Mouse (Mus musculus): Measurements from ENCODE around the gene Plscr1. TPM values are rescaled to one million over a fixed set of nuclear protein-coding genes. Genes with fewer than 3 reads are reported as not detected.

The Plscr1 gene
- polyA plus RNA-seq, 1 experiment from 2014 or later, result 98.8 TPM

DNA sequence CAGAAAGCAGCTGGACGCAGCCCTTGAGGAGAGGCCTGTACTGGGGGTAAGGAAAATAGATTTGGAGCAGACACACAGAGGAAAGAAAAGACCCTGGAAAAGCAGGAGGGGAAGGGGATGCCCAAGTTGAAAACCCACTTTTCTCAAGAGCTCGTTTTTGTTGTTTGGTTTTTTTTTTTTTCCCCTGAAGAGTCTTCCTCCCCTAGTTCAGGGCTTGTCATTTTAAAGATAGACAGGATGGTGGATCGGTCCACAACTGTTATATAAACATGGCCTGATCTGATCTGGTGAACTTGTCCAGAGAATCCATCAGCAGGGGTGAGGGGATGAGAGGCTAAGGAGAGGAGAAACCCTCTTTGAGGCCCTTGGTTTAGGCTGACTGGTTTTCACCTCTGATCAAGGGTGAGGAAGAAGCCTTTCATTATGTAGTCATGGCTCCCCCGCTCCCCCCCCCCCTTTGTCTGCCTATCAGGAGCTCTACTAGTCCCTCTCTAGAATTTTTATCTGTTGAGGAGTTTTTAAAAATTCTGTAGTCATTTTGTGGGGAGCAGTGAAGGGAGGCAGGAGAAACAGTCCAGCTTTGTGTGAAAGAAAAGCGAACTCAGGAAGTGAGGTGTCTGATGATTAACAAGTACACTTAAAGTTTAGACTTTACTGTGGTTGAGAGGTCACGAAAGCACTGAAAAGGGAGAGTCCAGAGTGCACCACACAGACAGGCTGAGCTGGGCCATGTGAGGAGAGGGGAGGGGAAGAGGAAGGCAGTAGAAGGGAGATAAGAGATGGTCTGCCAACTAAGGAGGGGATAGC is 24.6 kb downstream of the Plscr1 start:
- in situ Hi-C loops (cut with MboI; ENCODE audit: low pct_unique_long_range_greater_than_20kb), result no loop called here
- ChIA-PET POLR2A (interaction anchor here (2.5 kb wide), 1 partner anchor 24 kb away, joined by 18 read pairs; the partner anchor contains the start of gene Plscr1), CTCF (interaction anchor here (1.0 to 1.8 kb wide), 3 partner anchors 10 to 23 kb away, joined by 3 to 5 read pairs (median 3); no protein-coding TSS in a partner anchor)
- no peak for DNase-seq (ENCODE audit: low read depth, low spot score)
- TF ChIP-seq CTCF (IDR thresholded peaks at IDR 0.05), result no peak
- no peaks in the 10 kb centered on the region for H3K27me3 ChIP-seq
- peak; percentile 61 for ATAC-seq

DNA sequence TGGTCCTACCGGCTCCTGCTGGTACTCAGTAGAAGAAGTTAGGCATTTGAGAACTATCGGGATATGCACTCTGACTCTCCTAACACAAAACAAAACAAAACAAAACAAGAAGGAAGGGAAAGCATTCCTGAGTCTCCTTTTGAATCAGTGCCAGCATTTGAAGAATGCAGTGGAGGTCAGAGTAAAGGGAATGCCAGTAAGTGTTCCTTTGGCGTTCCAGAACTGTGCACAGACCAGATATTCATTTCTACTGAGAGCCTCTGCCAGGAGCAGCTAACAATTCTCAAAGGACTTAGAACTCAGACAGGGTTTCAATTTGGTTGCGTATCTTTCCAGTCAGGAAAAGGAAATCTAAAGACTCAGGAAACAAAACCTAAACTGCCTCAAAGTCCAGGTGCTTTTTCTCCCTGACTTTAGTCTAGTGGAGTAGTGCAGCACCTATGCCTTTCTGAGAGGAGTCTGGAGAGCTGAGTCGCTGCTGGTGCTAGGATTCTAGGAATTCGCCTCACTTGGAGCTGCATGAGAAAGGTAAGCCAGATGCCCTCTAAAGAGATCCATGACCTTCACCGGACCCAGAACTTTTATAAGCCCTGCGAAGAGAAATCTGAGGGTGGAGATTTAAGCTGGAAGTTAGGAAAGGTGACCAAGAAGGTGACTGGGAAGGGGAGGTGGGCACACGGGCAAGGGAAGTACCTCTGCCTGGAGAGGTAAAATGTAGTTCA is 26.1 kb downstream of the Plscr1 start, which contains the start of gene Plscr2:
Gene Plscr2, plus strand, starts transcription at position 117 of the 722 bp plus-strand sequence.
- ChIA-PET CTCF (interaction anchor here (0.6 to 2.3 kb wide), 6 partner anchors 10 to 268 kb away, joined by 3 to 11 read pairs (median 4); partner anchors contain the start of gene Plscr1), POLR2A (interaction anchor here (0.8 to 2.5 kb wide), 5 partner anchors 11 to 25 kb away, joined by 3 to 18 read pairs (median 4); partner anchors contain the start of gene Plscr1)
- no peak for TF ChIP-seq CTCF (IDR thresholded peaks at IDR 0.05)
- no peak for DNase-seq (ENCODE audit: low read depth, low spot score)
- in situ Hi-C loops (cut with MboI; ENCODE audit: low pct_unique_long_range_greater_than_20kb), result no loop called here
- H3K27me3 ChIP-seq, result no peaks in the 10 kb centered on the region
- peak; percentile 45 for ATAC-seq

DNA sequence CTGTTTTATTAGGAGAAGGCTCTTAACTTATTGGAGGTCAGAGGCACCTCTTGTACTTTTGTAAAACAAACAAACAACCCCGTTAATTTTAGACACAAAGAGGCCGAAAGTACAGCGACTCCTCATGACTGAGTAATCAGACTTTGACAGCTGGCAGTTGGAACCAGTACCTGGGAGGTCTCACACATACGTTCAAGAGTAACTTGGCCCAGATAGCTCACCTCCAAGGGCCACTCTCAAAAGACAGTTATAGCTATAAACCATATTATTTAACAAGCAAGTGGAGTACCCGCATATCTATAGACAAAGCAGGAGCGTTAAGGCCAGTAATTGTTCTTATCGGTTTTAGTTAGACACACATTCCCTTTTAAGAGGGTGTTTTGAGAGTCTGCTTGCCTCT is 26.8 kb downstream of the Plscr1 start:
- no peak for TF ChIP-seq CTCF (IDR thresholded peaks at IDR 0.05)
- POLR2A ChIA-PET, result interaction anchor here (0.8 to 2.5 kb wide), 7 partner anchors 12 to 269 kb away, joined by 3 to 18 read pairs (median 4); partner anchors contain the start of gene Plscr1

DNA sequence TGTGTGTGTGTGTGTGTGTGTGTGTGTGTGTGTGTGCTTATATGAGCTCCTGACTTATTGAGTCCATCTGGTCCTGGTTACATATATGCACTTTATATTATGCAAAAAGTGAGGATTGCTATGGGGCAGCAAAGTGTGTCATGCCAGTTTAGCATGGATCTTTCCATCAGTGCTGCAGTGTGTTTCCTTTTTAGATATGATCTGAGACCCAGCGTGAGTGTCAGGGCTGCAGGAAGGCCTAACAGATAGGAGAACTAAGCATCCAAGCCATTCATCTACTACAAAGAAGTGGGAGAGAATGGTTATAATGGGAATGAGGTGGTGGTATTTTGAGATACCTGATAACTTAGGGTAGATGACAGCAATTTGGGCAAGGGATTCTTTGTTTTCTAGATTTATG is 30.5 kb downstream of the Plscr1 start:
- no peaks in the 10 kb centered on the region for H3K27me3 ChIP-seq
- no peak for TF ChIP-seq CTCF (IDR thresholded peaks at IDR 0.05)
- ATAC-seq, result no peak

More for the DNA sequence above, 26.8 kb downstream of the Plscr1 start:
- DNase-seq (ENCODE audit: low read depth, low spot score), result no peak
- CTCF ChIA-PET, result interaction anchor here (0.6 to 2.3 kb wide), 5 partner anchors 11 to 268 kb away, joined by 3 to 11 read pairs (median 4); partner anchors contain the start of gene Plscr1
- H3K27me3 ChIP-seq, result no peaks in the 10 kb centered on the region
- in situ Hi-C loops (cut with MboI; ENCODE audit: low pct_unique_long_range_greater_than_20kb), result no loop called here
- ATAC-seq, result no peak

GRCm38 (mm10) chr9:92282563-92283171 is 33.1 kb downstream of the Plscr1 start:
- in situ Hi-C loops (cut with MboI; ENCODE audit: low pct_unique_long_range_greater_than_20kb), result loop anchor here (5.0 kb wide), 2 partner anchors 35 to 260 kb away; partner anchors contain the start of genes Plod2 and Plscr1
- no peak for ATAC-seq
- ChIA-PET CTCF (interaction anchor here (1.2 to 1.3 kb wide), 2 partner anchors 9 to 32 kb away, joined by 4 to 5 read pairs; no protein-coding TSS in a partner anchor), POLR2A (interaction anchor here (0.6 kb wide), 1 partner anchor 20 kb away, joined by 3 read pairs; no protein-coding TSS in a partner anchor)
- no peak for DNase-seq (ENCODE audit: low read depth, low spot score)
- no peak for TF ChIP-seq CTCF (IDR thresholded peaks at IDR 0.05)
- H3K27me3 ChIP-seq, result no peaks in the 10 kb centered on the region

More for the DNA sequence above, 30.5 kb downstream of the Plscr1 start:
- CTCF ChIA-PET, result interaction anchor here (1.4 kb wide), 1 partner anchor 31 kb away, joined by 5 read pairs; the partner anchor contains the start of gene Plscr1
- in situ Hi-C loops (cut with MboI; ENCODE audit: low pct_unique_long_range_greater_than_20kb), result loop anchor here (5.0 kb wide), 2 partner anchors 33 to 262 kb away; partner anchors contain the start of genes Plod2 and Plscr1
- POLR2A ChIA-PET, result no interaction called here
- no peak for DNase-seq (ENCODE audit: low read depth, low spot score)

GRCm38 (mm10) chr9:92289675-92290074 is 40.1 kb downstream of the Plscr1 start:
- TF ChIP-seq CTCF (IDR thresholded peaks at IDR 0.05), result no peak
- POLR2A ChIA-PET, result no interaction called here
- no peak for ATAC-seq
- H3K27me3 ChIP-seq, result no peaks in the 10 kb centered on the region
- CTCF ChIA-PET, result interaction anchor here (1.2 kb wide), 1 partner anchor 16 kb away, joined by 3 read pairs; no protein-coding TSS in a partner anchor
- no peak for DNase-seq (ENCODE audit: low read depth, low spot score)
- in situ Hi-C loops (cut with MboI; ENCODE audit: low pct_unique_long_range_greater_than_20kb), result no loop called here

DNA sequence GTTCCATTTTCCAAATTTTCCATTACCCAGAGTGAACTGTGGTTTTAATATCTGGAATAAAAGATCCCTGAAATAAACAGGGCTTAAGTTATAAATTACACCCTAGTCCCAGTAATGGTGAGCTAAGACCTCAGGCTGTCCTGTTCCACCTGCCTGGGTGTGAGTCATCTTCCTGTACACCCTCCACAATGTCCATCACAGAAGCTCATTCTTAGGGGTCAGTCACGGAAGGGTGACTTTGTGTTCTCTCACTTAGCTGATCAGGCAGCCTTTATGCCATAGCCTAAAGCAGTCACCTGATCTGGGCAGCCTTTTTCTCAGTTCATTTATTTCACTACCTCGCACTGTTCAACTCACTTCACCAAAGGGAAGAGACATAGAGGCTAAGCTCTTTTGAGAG is 42.6 kb downstream of the Plscr1 start:
- DNase-seq (ENCODE audit: low read depth, low spot score) (peak; percentile 86), ATAC-seq (peak; percentile 99)
- in situ Hi-C loops (cut with MboI; ENCODE audit: low pct_unique_long_range_greater_than_20kb), result no loop called here
- POLR2A ChIA-PET, result interaction anchor here (1.9 kb wide), 1 partner anchor 16 kb away, joined by 6 read pairs; no protein-coding TSS in a partner anchor
- TF ChIP-seq CTCF (IDR thresholded peaks at IDR 0.05), result no peak
- H3K27me3 ChIP-seq, result no peaks in the 10 kb centered on the region
- CTCF ChIA-PET, result interaction anchor here (0.9 to 1.6 kb wide), 5 partner anchors 9 to 207 kb away, joined by 3 to 4 read pairs (median 4); no protein-coding TSS in a partner anchor

- DNase-seq (ENCODE audit: low read depth, low spot score) (no peak), ATAC-seq (no peak)
- no peak for TF ChIP-seq CTCF (IDR thresholded peaks at IDR 0.05)
- H3K27me3 ChIP-seq, result no peaks in the 10 kb centered on the region
- ChIA-PET POLR2A (interaction anchor here (1.9 kb wide), 1 partner anchor 17 kb away, joined by 6 read pairs; no protein-coding TSS in a partner anchor), CTCF (interaction anchor here (1.4 to 1.6 kb wide), 3 partner anchors 17 to 206 kb away, joined by 3 to 4 read pairs (median 4); no protein-coding TSS in a partner anchor)
- in situ Hi-C loops (cut with MboI; ENCODE audit: low pct_unique_long_range_greater_than_20kb), result no loop called here
Observed at GRCm38 (mm10) chr9:92292922-92293321, 43.4 kb downstream of the Plscr1 start.

Data from Patski (cell line).